Mouse (Mus musculus) layer of hippocampus, adult 18-20 months (tissue): Measurements from ENCODE around the gene Tob1. TPM values are rescaled to one million over a fixed set of nuclear protein-coding genes. Genes with fewer than 3 reads are reported as not detected.

Source experiments
- DNase-seq, 2 experiments: peaks; one replicate each; pipeline ENCODE4 v3.0.0; 2022; ENCODE audit warnings: low spot score in 2 of 2
- total RNA-seq, 2 experiments: library from RNA; stranded (reverse); gene quantifications; 2 replicates each; pipeline ENCODE4 v1.2.3; 2021

The Tob1 gene
- total RNA-seq, 2 experiments from 2014 or later, result 46.3 to 48.6 TPM

GRCm38 (mm10) chr11:94261585-94262370 is 50.5 kb downstream of the Tob1 start:
- no peak for DNase-seq

Other genes starting within 250 kb of the Tob1 start
- gene Gm20390, start 243.2 kb upstream of the Tob1 start, total RNA-seq, result 100 to 1,000 TPM; 108 to 113 TPM
- 10 to 100 TPM; 65.8 to 73.3 TPM for gene Nme1, start 242.9 kb upstream of the Tob1 start, total RNA-seq
- gene Spag9, start 215.4 kb upstream of the Tob1 start, total RNA-seq, result 100 to 1,000 TPM; 212 to 219 TPM
- gene Wfikkn2, start 34.6 kb downstream of the Tob1 start, total RNA-seq, result under 1 TPM; 0.68 to 0.77 TPM
- gene Gm21885, start 70.4 kb downstream of the Tob1 start, total RNA-seq, result not detected
- 100 to 1,000 TPM; 110 to 118 TPM for gene Luc7l3, start 110.5 kb downstream of the Tob1 start, total RNA-seq
- 100 to 1,000 TPM; 116 to 121 TPM for gene Ankrd40, start 116.5 kb downstream of the Tob1 start, total RNA-seq
- 1 to 10 TPM; 1.4 to 2.4 TPM for gene Abcc3, start 181.5 kb downstream of the Tob1 start, total RNA-seq